8 mouse cellular contexts compared by ENCODE assay signal in the genomic region with DNA sequence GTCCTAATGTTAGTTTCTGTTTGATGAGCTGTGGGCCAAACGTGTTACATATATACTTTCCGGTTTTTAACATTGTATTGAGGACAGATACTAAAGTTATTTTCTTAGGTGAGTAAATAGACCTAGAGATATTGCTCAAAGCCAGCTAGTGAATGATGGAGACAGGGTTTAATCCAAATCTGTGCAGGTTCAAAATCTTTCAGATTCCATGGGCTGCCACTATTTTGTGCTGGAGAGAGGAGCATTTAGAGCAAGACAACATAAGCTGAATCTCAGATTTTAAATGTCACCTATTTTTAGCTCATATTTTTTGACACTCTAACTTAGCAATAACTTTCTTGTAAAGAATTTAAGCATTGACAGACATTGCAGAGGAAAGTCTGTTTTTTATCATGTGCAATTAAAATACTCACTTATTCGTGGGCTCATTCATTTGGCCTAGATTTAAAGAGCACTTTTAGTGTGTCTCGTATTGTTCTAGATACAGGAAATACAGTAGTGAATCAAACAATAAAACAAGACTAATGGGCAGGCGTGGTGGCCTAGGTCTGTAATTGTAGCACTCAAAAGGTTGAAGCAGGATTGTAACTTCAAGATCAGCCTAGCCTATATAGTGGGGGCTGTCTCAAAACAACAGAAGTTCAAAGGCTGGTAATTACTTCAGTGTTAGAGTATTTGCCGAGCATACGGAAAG. TPM values are rescaled to one million over a fixed set of nuclear protein-coding genes. Genes with fewer than 3 reads are reported as not detected.
DNase-seq lines count a peak whose midpoint lies in the region; ATAC-seq and TF ChIP-seq lines count a peak whose summit lies in the region.

No protein-coding gene starts in this region.

- no peaks in the 10 kb centered on the region for H3K9me3 ChIP-seq in heart, embryonic 16.5 days (replicated peaks; ENCODE audit: control insufficient read depth, low read length)
- no peaks in the 10 kb centered on the region for H3K9me3 ChIP-seq in G1E (replicated peaks)
- H3K9me3 ChIP-seq in hindbrain, embryonic 12.5 days (replicated peaks) = no peaks in the 10 kb centered on the region
- no peaks in the 10 kb centered on the region for H3K9me3 ChIP-seq in midbrain, embryonic 11.5 days (ENCODE audit: control insufficient read depth, low read length)

- WGBS in heart, embryonic 16.5 days = 42% methylated on average over 7 of the region's 7 CpGs
- WGBS in hindbrain, embryonic 12.5 days = 52% methylated on average over 7 of the region's 7 CpGs
- WGBS in midbrain, embryonic 11.5 days = 56% methylated on average over 7 of the region's 7 CpGs

- peak overlapping the region; percentile 60 for H3K4me2 ChIP-seq in heart, embryonic 16.5 days (ENCODE audit: low read depth, low read length)
- H3K4me2 ChIP-seq in hindbrain, embryonic 12.5 days (replicated peaks) = peak overlapping the region; percentile 84
- peak overlapping the region; percentile 89 for H3K4me2 ChIP-seq in midbrain, embryonic 11.5 days

- no peaks in the 10 kb centered on the region for H3K36me3 ChIP-seq in heart, embryonic 16.5 days (ENCODE audit: control insufficient read depth, insufficient read depth)
- peaks cover 42% of the 10 kb centered on the region for H3K36me3 ChIP-seq in G1E (replicated peaks)
- H3K36me3 ChIP-seq in hindbrain, embryonic 12.5 days = peaks cover 7% of the 10 kb centered on the region
- H3K36me3 ChIP-seq in midbrain, embryonic 11.5 days (ENCODE audit: control insufficient read depth, insufficient read depth, low read length) = peaks cover 3% of the 10 kb centered on the region; the same call in 1 of the 2 replicates

- peak overlapping the region; percentile 85 for H3K4me3 ChIP-seq in heart, embryonic 16.5 days (ENCODE audit: low read length)
- H3K4me3 ChIP-seq in G1E (ENCODE audit: low read depth, low read length) = peak overlapping the region; percentile 81
- peak overlapping the region; percentile 99 for H3K4me3 ChIP-seq in hindbrain, embryonic 12.5 days
- H3K4me3 ChIP-seq in midbrain, embryonic 11.5 days (ENCODE audit: low read depth, low read length) = peak overlapping the region; percentile 95

- TF ChIP-seq CTCF in G1E (IDR thresholded peaks at IDR 0.05; ENCODE audit: low read depth, low read length) = no peak

- H3K4me1 ChIP-seq in heart, embryonic 16.5 days (ENCODE audit: control insufficient read depth, insufficient read depth, low read length) = peaks cover 12% of the 10 kb centered on the region
- peaks cover 60% of the 10 kb centered on the region for H3K4me1 ChIP-seq in G1E (ENCODE audit: insufficient read depth, low read depth, low read length)
- peaks cover 30% of the 10 kb centered on the region for H3K4me1 ChIP-seq in hindbrain, embryonic 12.5 days
- peaks cover 21% of the 10 kb centered on the region for H3K4me1 ChIP-seq in midbrain, embryonic 11.5 days (ENCODE audit: control insufficient read depth, insufficient read depth, low read length)

- ATAC-seq in heart, embryonic 16.5 days (replicated peaks; ENCODE audit: extremely low read depth, insufficient read depth, low FRiP score) = no peak
- ATAC-seq in G1E (ENCODE audit: extremely low read depth, insufficient number of reproducible peaks, low FRiP score, poor library complexity, severe bottlenecking) = no peak
- ATAC-seq in hindbrain, embryonic 12.5 days (ENCODE audit: low FRiP score) = no peak
- ATAC-seq in midbrain, embryonic 11.5 days (ENCODE audit: low FRiP score) = no peak
- no peak for ATAC-seq in inflammation-experienced regulatory T-cells, adult 6 months

- H3K27ac ChIP-seq in heart, embryonic 16.5 days (ENCODE audit: low read length) = peak overlapping the region; percentile 98
- 0 out of 2 replicates have a peak overlapping the region, but pooled peaks have one; percentile 95 for H3K27ac ChIP-seq in hindbrain, embryonic 12.5 days
- no peak overlapping the region for H3K27ac ChIP-seq in midbrain, embryonic 11.5 days (ENCODE audit: low read depth, low read length)

- H3K9ac ChIP-seq in heart, embryonic 16.5 days (ENCODE audit: low read length) = peak overlapping the region; percentile 92
- H3K9ac ChIP-seq in hindbrain, embryonic 12.5 days = peak overlapping the region; percentile 94
- H3K9ac ChIP-seq in midbrain, embryonic 11.5 days (ENCODE audit: low read length) = peak overlapping the region; percentile 86

- no peaks in the 10 kb centered on the region for H3K27me3 ChIP-seq in heart, embryonic 16.5 days (ENCODE audit: control insufficient read depth, insufficient read depth, low read length)
- H3K27me3 ChIP-seq in G1E (ENCODE audit: insufficient read depth, low read length) = no peaks in the 10 kb centered on the region
- H3K27me3 ChIP-seq in hindbrain, embryonic 12.5 days = no peaks in the 10 kb centered on the region
- no peaks in the 10 kb centered on the region for H3K27me3 ChIP-seq in midbrain, embryonic 11.5 days (ENCODE audit: control insufficient read depth, insufficient read depth, low read length)

- no peak for DNase-seq in heart, adult 9 months (ENCODE audit: low spot score in 2 of 2)
- DNase-seq in G1E (ENCODE audit: low spot score) = no peak
- DNase-seq in midbrain, embryonic 11.5 days (ENCODE audit: low spot score, missing footprints) = peak; percentile 31
- no peak for DNase-seq in frontal cortex, postnatal 10 days (ENCODE audit: low spot score in 2 of 2)
- no peak for DNase-seq in testis, postnatal 10 days (ENCODE audit: low spot score)

RNA-seq across cellular contexts. Expression of gene Supt6, which starts 0.7 kb away (rescaled TPM):
- 16.3 and 16.9 TPM in 2 replicates for polyA plus RNA-seq in heart, embryonic 16.5 days (2015; fragmentation: Nextera tagmentation; extraction: Ambion mirVana)
- 118 and 127 TPM in 2 replicates for total RNA-seq in G1E (2014; fragmentation: Nextera tagmentation)
- 34.5 and 44.9 TPM in 2 replicates for total RNA-seq in G1E (2017)
- 129 and 137 TPM in 2 replicates for polyA plus RNA-seq in G1E (2012)
- polyA plus RNA-seq in hindbrain, embryonic 12.5 days (2016; fragmentation: Nextera tagmentation; extraction: Ambion mirVana) = 39.9 and 44.1 TPM in 2 replicates
- polyA plus RNA-seq in midbrain, embryonic 11.5 days (2014; fragmentation: Nextera tagmentation; extraction: Ambion mirVana) = 25.2 and 25.5 TPM in 2 replicates
- polyA plus RNA-seq in inflammation-experienced regulatory T-cells, adult 6 months (2017; shearing (Covaris generic)) = 10 to 100 TPM; 16.6 to 18.7 (median 16.9) TPM

RNA-seq across cellular contexts. Expression of gene Sdf2, which starts 0.9 kb away (rescaled TPM):
- 58.0 and 64.5 TPM in 2 replicates for polyA plus RNA-seq in heart, embryonic 16.5 days (2015; fragmentation: Nextera tagmentation; extraction: Ambion mirVana)
- total RNA-seq in G1E (2014; fragmentation: Nextera tagmentation) (19.5 and 22.7 TPM in 2 replicates), G1E (2017) (31.5 and 41.4 TPM in 2 replicates)
- polyA plus RNA-seq in G1E (2012) = 2.3 and 7.8 TPM in 2 replicates
- 55.2 and 58.0 TPM in 2 replicates for polyA plus RNA-seq in hindbrain, embryonic 12.5 days (2016; fragmentation: Nextera tagmentation; extraction: Ambion mirVana)
- polyA plus RNA-seq in midbrain, embryonic 11.5 days (2014; fragmentation: Nextera tagmentation; extraction: Ambion mirVana) = 55.0 and 58.5 TPM in 2 replicates
- 100 to 1,000 TPM; 103 to 118 (median 104) TPM for polyA plus RNA-seq in inflammation-experienced regulatory T-cells, adult 6 months (2017; shearing (Covaris generic))

RNA-seq across cellular contexts. Expression of gene 2610507B11Rik, which starts 15.1 kb away (rescaled TPM):
- 67.1 and 70.8 TPM in 2 replicates for polyA plus RNA-seq in heart, embryonic 16.5 days (2015; fragmentation: Nextera tagmentation; extraction: Ambion mirVana)
- 95.8 and 113 TPM in 2 replicates for total RNA-seq in G1E (2014; fragmentation: Nextera tagmentation)
- 53.9 and 55.8 TPM in 2 replicates for total RNA-seq in G1E (2017)
- 63.8 and 70.6 TPM in 2 replicates for polyA plus RNA-seq in G1E (2012)
- polyA plus RNA-seq in hindbrain, embryonic 12.5 days (2016; fragmentation: Nextera tagmentation; extraction: Ambion mirVana) = 80.4 and 80.7 TPM in 2 replicates
- polyA plus RNA-seq in midbrain, embryonic 11.5 days (2014; fragmentation: Nextera tagmentation; extraction: Ambion mirVana) = 61.2 and 70.4 TPM in 2 replicates
- 10 to 100 TPM; 26.4 to 41.9 (median 27.3) TPM for polyA plus RNA-seq in inflammation-experienced regulatory T-cells, adult 6 months (2017; shearing (Covaris generic))

RNA-seq across cellular contexts. Expression of gene BC030499, which starts 44.2 kb away (rescaled TPM):
- polyA plus RNA-seq in heart, embryonic 16.5 days (2015; fragmentation: Nextera tagmentation; extraction: Ambion mirVana) = 0.32 and 0.51 TPM in 2 replicates
- total RNA-seq in G1E (2014; fragmentation: Nextera tagmentation) = 2.5 and 3.7 TPM in 2 replicates
- total RNA-seq in G1E (2017) = 0.99 and 1.2 TPM in 2 replicates
- 0.04 TPM in 1 of 2 replicates, not detected in the other for polyA plus RNA-seq in G1E (2012)
- 0.34 and 0.51 TPM in 2 replicates for polyA plus RNA-seq in hindbrain, embryonic 12.5 days (2016; fragmentation: Nextera tagmentation; extraction: Ambion mirVana)
- polyA plus RNA-seq in midbrain, embryonic 11.5 days (2014; fragmentation: Nextera tagmentation; extraction: Ambion mirVana) = 0.27 and 0.37 TPM in 2 replicates
- under 1 TPM; 0.44 to 0.79 (median 0.48) TPM for polyA plus RNA-seq in inflammation-experienced regulatory T-cells, adult 6 months (2017; shearing (Covaris generic))

RNA-seq across cellular contexts. Expression of gene Proca1, which starts 53.3 kb away (rescaled TPM):
- 2.4 and 2.6 TPM in 2 replicates for polyA plus RNA-seq in heart, embryonic 16.5 days (2015; fragmentation: Nextera tagmentation; extraction: Ambion mirVana)
- total RNA-seq in G1E (2014; fragmentation: Nextera tagmentation) (not detected in 2 replicates), G1E (2017) (0.22 TPM in 1 of 2 replicates, not detected in the other)
- polyA plus RNA-seq in G1E (2012) = not detected in 2 replicates
- polyA plus RNA-seq in hindbrain, embryonic 12.5 days (2016; fragmentation: Nextera tagmentation; extraction: Ambion mirVana) = 2.8 and 3.0 TPM in 2 replicates
- 0.99 and 1.0 TPM in 2 replicates for polyA plus RNA-seq in midbrain, embryonic 11.5 days (2014; fragmentation: Nextera tagmentation; extraction: Ambion mirVana)
- polyA plus RNA-seq in inflammation-experienced regulatory T-cells, adult 6 months (2017; shearing (Covaris generic)) = 1 to 10 TPM; 1.9 to 5.4 (median 3.5) TPM
